ENCODE assay signal across 9 mouse cellular contexts in genomic region chr12:111272420-111272819, GRCm38 (mm10). TPM values are rescaled to one million over a fixed set of nuclear protein-coding genes. Genes with fewer than 3 reads are reported as not detected.
A peak's percentile ranks its signal among the peaks of the same experiment; 100 is the strongest.
DNase-seq lines count a peak whose midpoint lies in the region; ATAC-seq and TF ChIP-seq lines count a peak whose summit lies in the region.
"Had no signal": no experiment of that assay in that cellular context is flagged by ENCODE, and none has a peak within 500 bp of the region (broad histone marks: within the 10 kb centered on the region; RNA-seq: fewer than 3 reads in every experiment).

No protein-coding gene starts in this region.

- intact Hi-C loops in gastrocnemius, postnatal 14 days (cut with DNase I; ENCODE audit: low total_unique reads): loop anchor here (5.0 kb wide), 1 partner anchor 140 kb away; no protein-coding TSS in a partner anchor

- peaks cover 10% of the 10 kb centered on the region for H3K4me1 ChIP-seq in lung, adult 2 months (ENCODE audit: control insufficient read depth, insufficient read depth, low read length)

- DNase-seq in CD4-positive, CD25-positive, alpha-beta regulatory T cell, adult 2 months (ENCODE audit: low read depth, low spot score): peak; percentile 79
- DNase-seq in MN1 (ENCODE audit: low spot score): peak; percentile 34
- DNase-seq in cerebellum, adult 9-10 months: peak; percentile 89
- peak; percentile 73 for DNase-seq in gastrocnemius, postnatal 14 days
- peak; percentile 90 to 92 for DNase-seq in kidney, postnatal 4 days
- DNase-seq in lung, adult 2 months: peak; percentile 73
- DNase-seq in spleen, adult 12 weeks (ENCODE audit: low spot score): peak; percentile 52

- 22% methylated on average over 12 of the region's 12 CpGs for WGBS in lung, adult 2 months

- peak; percentile 84 for TF ChIP-seq CTCF in lung, adult 2 months (IDR thresholded peaks at IDR 0.05; ENCODE audit: insufficient read depth, low read length)

- no peak for ATAC-seq in CD4-positive, CD25-positive, alpha-beta regulatory T cell, adult 4 months

- TF ChIP-seq POLR2A in lung, adult 2 months (IDR thresholded peaks at IDR 0.05; ENCODE audit: borderline replicate concordance, extremely low read depth, low read depth, low read length): no peak

- no peak overlapping the region for H3K4me3 ChIP-seq in lung, adult 2 months (replicated peaks; ENCODE audit: extremely low read depth, low read depth, low read length)
- H3K4me3 ChIP-seq: myocyte had no signal

RNA-seq across cellular contexts. Expression of gene Amn, which starts 1.5 kb away (rescaled TPM):
- not detected for polyA plus RNA-seq in CD4-positive, CD25-positive, alpha-beta regulatory T cell, adult 4 months (2017; shearing (Covaris generic))
- total RNA-seq in gastrocnemius, postnatal 14 days (2021): under 1 TPM in 1 of 2 experiments, not detected in 1; 0.25 TPM
- polyA plus RNA-seq in lung, adult 2 months (2012; rRNA removed): 0.43 and 0.66 TPM in 2 replicates

Comparison
In these comparisons a context has a peak if more than half of its experiments do, and no peak if none do; other contexts are left out.
1. DNase-seq: peak in every context shown above with its lines; median percentile 91 in kidney, postnatal 4 days; 89 in cerebellum, adult 9-10 months; 79 in CD4-positive, CD25-positive, alpha-beta regulatory T cell, adult 2 months; 73 in gastrocnemius, postnatal 14 days; 73 in lung, adult 2 months; 52 in spleen, adult 12 weeks; 34 in MN1.